Mouse (Mus musculus) forebrain, embryonic 14.5 days (tissue): Measurements from ENCODE around the gene Dmrtc1a. TPM values are rescaled to one million over a fixed set of nuclear protein-coding genes. Genes with fewer than 3 reads are reported as not detected.
"Not testable (repeated sequence)": the region's sequence is repeated elsewhere in the genome, so short reads cannot be mapped to it uniquely, and the experiment has no call there.

Experiments used
- ATAC-seq: fragments of 200-750 bp; cut with Nextera tagmentation; 2 replicates; pipeline ENCODE4 v1.8.0; 2017; ENCODE audit warnings: mild to moderate bottlenecking, moderate library complexity
- DNase-seq: peaks from one replicate; pipeline ENCODE4 v3.0.0-alpha.2; 2015; ENCODE audit warnings: low spot score
- H3K27ac ChIP-seq: fragments of 300-500 bp; sonication (generic); 2 replicates; pipeline ENCODE4 v1.5.1; 2014; ENCODE audit warnings: low read depth, mild to moderate bottlenecking, control low read depth, low read length, moderate library complexity
- H3K27me3 ChIP-seq: fragments of 300-500 bp; sonication (generic); replicated peaks from 2 replicates; pipeline ENCODE4 v1.6.1; 2014; ENCODE audit warnings: low read length, control low read depth, mixed read lengths; ENCODE audit not compliant: control insufficient read depth, insufficient read depth
- H3K36me3 ChIP-seq: fragments of 300-500 bp; sonication (generic); 2 replicates; pipeline ENCODE4 v1.6.1; 2014; ENCODE audit warnings: low read length, control low read depth; ENCODE audit not compliant: control insufficient read depth, insufficient read depth
- H3K4me1 ChIP-seq: fragments of 300-500 bp; sonication (generic); 2 replicates; pipeline ENCODE4 v1.6.1; 2014; ENCODE audit warnings: antibody characterized with exemption, low read length, control low read depth; ENCODE audit not compliant: control insufficient read depth, insufficient read depth
- H3K4me2 ChIP-seq: fragments of 300-500 bp; sonication (generic); 2 replicates; pipeline ENCODE4 v1.6.1; 2014; ENCODE audit warnings: mild to moderate bottlenecking, control low read depth, low read length
- H3K4me3 ChIP-seq: fragments of 300-500 bp; sonication (generic); 2 replicates; pipeline ENCODE4 v1.5.1; 2014; ENCODE audit warnings: low read depth, low read length, control low read depth
- H3K9ac ChIP-seq: fragments of 300-500 bp; sonication (generic); 2 replicates; pipeline ENCODE4 v1.6.1; 2014; ENCODE audit warnings: mild to moderate bottlenecking, low read length, control low read depth, moderate library complexity
- H3K9me3 ChIP-seq: fragments of 300-500 bp; sonication (generic); replicated peaks from 2 replicates; pipeline ENCODE4 v1.6.1; 2016; ENCODE audit warnings: low read length, control low read depth, mixed read lengths; ENCODE audit not compliant: control insufficient read depth
- WGBS: fragments of 180-500 bp; shearing (Covaris S2); extraction: QIAGEN DNeasy Blood & Tissue Kit; methylation state at CpG from one replicate; pipeline ENCODE4 v1.1.7; 2014; 5-methylcytosine and 5-hydroxymethylcytosine counted together
- polyA plus RNA-seq: library from polyadenylated mRNA; unstranded; fragments of >200 nt; fragmentation: Nextera tagmentation; extraction: Ambion mirVana; gene quantifications from 2 replicates; pipeline ENCODE4 v1.2.1, GENCODE M21; 2014

Dmrtc1a gene
- polyA plus RNA-seq, 1 experiment from 2014 or later: 2.2 TPM

GRCm38 (mm10) chrX:102867871-102868270 lies 40.6 kb downstream of the Dmrtc1a start, which contains the start of gene 1700031F05Rik:
1700031F05Rik (minus strand) TSS chrX:102867971.
- WGBS: 90% methylated on average over 6 of the region's 6 CpGs
- DNase-seq (no peak), ATAC-seq (no peak)
- H3K27ac ChIP-seq: no peak within 1 kb of the TSS
- H3K4me1 ChIP-seq: no peaks in the 10 kb centered on the region
- no peaks in the 10 kb centered on the region for H3K36me3 ChIP-seq
- H3K27me3 ChIP-seq: no peaks in the 10 kb centered on the region
- no peak within 1 kb of the TSS for H3K4me2 ChIP-seq
- H3K9ac ChIP-seq: no peak within 1 kb of the TSS
- no peaks in the 10 kb centered on the region for H3K9me3 ChIP-seq
- no peak within 1 kb of the TSS for H3K4me3 ChIP-seq

- not testable (repeated sequence) for H3K9ac ChIP-seq, H3K4me2 ChIP-seq, H3K4me1 ChIP-seq, H3K4me3 ChIP-seq, H3K36me3 ChIP-seq, H3K27me3 ChIP-seq, DNase-seq, ATAC-seq, H3K9me3 ChIP-seq, H3K27ac ChIP-seq
- WGBS: 81% methylated on average over 2 of the region's 13 CpGs
Observed at GRCm38 (mm10) chrX:102854516-102854915, 54.0 kb downstream of the Dmrtc1a start, which contains the start of gene Dmrtc1c2. Dmrtc1c2 (minus strand) TSS chrX:102854616.

Other genes with a start within 250 kb of the Dmrtc1a start
- gene Gm3880, start 221.7 kb downstream of the Dmrtc1a start, polyA plus RNA-seq: not detected in 2 replicates
- gene Gm9112, start 201.1 kb downstream of the Dmrtc1a start, polyA plus RNA-seq: not detected in 2 replicates
- gene Dmrtc1b, start 200.8 kb downstream of the Dmrtc1a start, polyA plus RNA-seq: not detected in 2 replicates
- gene Dmrtc1c1, start 105.7 kb downstream of the Dmrtc1a start, polyA plus RNA-seq: not detected in 2 replicates
- not detected in 2 replicates for gene Dmrtc1c2, start 54.1 kb downstream of the Dmrtc1a start, polyA plus RNA-seq
- gene 1700031F05Rik, start 40.7 kb downstream of the Dmrtc1a start, polyA plus RNA-seq: not detected in 2 replicates
- not detected in 2 replicates for gene 1700011M02Rik, start 218 bp upstream of the Dmrtc1a start, polyA plus RNA-seq
- gene 1700018G05Rik, start 19.7 kb upstream of the Dmrtc1a start, polyA plus RNA-seq: not detected in 2 replicates